Mouse (Mus musculus) cerebellum, adult 11 months (tissue): ENCODE measurements at regions not wholly inside any gene's neighbourhood (a gene's known extent, or its start where the extent isn't known, plus 50 kb on each side); places are given as distances from the start of the nearest gene placed in this dataset.

ENCODE experiments used
- DNase-seq: peaks from one replicate; pipeline ENCODE4 v3.0.0; 2022

DNA sequence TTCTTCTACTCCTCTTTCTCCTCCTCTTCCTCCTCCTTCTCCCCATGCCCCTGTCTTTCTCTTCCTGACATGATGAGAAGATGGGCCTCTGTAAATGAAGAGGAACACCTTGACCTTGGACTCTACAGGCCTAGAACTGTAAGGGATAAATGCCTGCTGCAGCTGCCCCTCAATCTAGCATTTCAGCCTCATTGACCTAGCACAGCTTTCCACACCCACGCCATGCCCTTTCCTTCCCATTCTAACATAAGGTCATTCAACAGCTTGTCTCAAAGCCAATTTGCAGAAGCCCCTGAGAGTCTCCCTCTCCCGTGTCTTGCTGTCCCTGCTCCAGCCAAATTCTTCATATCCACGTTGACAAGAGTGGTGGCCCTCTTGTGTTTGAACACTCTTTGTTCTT, 63.8 kb upstream of the Dscam start:
- no peak for DNase-seq

GRCm38 (mm10) chr16:97239626-97240025, 69.1 kb upstream of the Dscam start:
- no peak for DNase-seq

DNA sequence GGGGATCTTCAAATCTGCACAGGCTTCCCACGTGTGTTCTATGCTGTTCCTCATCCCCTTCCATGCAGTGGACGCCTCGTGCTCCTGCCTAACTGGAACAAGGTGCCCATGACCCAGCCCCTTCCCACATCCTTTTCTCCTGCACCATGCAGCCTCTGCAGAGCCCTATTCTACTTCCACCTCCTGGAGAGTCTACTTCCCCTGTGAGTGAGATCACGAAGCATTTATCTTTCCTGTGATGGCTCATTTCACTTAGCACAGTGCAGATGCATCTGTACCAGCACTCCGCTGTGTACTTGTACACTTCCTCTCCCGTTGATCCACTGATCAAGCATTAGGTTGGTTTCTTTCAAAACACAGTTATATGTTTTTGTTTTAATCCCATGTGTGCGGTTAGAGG, 69.5 kb upstream of the Dscam start:
- DNase-seq = no peak

DNA sequence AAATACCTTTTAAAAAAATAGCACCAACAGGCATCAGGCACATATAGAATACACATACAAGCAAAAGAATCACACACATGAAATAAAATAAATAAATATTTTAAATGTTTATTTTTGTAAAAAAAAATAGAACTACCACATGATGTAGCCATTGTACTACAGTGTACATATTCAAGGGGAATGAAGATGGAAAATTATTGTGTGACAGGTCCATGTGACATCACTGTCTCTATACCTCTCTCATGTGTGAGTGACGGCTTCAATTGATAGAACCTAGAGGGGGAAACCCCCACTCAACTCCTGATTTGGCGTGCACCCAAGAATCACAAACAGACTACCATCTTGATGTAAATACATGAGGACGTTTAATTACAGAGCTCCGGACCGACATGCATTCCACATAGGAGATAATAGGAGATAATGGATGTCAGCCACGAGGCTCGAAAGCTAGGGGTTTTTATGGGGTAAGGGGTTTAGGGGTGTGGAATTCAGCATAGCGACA, 70.4 kb upstream of the Dscam start:
- DNase-seq = no peak

GRCm38 (mm10) chr16:97241639-97242038, 71.1 kb upstream of the Dscam start:
- DNase-seq = no peak

DNA sequence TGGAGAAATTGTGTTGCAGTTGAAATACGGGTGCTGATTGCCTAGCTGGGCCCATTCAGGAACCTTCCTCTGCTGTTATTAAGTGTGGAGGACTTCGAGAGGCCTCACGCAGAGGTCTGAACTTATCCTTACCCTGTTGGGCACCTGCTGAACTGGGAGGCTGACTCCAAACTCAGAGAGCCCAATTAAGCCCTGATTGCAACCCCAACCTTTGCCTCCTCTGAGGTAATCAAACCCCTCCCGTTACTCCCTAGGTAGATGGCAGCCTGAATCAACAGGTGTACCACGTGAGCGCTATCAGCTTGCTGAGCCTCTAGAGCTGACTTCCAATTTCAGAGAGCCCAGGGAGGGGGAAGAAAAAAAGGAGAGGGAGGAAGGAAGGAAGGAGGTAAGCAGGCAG, 79.9 kb upstream of the Dscam start:
- DNase-seq = no peak

DNA sequence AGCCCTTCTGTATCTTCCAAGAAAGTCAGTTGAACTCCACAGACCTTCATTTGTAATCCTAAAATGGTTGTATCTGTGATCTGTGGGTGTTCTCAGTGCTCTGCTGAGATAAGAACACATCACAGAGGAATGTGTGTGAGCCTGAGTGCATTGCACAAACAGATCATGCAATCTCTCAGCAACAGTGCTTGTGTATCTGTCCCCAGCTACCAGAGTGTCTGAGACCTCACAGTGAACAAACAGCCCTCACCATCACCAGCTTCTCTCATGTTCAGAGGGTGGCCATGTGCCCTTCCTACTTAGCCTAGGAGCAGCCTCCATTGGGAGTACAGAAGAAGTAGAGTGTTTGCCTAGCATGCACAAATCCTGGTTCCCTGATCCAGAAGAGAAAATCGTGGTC, 82.0 kb upstream of the Dscam start:
- DNase-seq = no peak

DNA sequence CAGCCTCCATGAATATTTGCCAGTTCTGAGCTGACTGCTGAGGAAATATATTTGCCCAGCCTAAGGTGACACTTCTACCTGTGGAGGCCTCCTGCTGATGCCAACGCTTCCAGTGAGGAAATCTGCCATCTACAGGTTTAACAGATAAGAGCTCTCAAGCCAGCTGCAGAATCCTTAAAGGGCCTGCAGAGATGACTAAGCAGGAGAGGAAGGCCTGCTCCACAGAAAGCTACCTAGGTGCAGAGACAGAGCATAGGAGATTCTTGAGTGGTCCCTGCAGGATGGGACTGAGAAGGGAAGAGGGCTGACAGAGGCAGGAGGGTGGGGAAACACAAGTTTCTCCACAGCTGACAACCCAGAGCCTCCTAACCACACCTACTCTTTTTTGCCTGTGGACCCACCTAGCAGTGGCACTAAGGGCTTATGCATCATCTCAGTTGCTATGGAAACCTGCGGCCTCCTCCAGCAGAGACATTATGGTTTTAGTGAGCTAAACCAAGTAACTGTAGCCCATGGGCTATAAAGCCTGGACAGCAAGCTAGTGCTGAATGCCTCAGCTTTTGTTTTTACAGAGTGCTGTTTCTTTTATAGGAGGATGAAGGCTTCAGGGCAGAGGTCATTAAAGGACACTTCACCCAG, 82.6 kb upstream of the Dscam start:
- no peak for DNase-seq

GRCm38 (mm10) chr16:97258821-97259220, 88.3 kb upstream of the Dscam start:
- no peak for DNase-seq

DNA sequence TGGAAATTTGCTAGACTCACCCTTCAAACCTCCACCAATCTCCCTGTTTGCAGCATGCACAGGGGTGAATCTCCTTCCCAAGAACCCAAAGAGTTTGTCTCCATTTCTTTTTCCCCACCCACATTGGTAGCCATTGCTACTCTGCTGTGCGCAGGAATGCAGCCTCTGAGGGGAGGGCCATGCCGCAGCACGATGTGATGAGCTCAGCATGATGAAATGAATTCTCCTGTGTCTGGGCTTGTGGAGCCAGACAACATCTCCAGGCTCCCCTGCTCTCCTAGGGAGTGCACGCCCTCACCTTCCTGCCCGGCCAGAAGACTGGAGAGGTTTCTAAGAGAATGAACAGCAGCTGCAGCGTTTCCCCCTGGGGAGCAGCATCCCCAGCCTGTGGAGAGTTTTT, 92.9 kb upstream of the Dscam start:
- no peak for DNase-seq

DNA sequence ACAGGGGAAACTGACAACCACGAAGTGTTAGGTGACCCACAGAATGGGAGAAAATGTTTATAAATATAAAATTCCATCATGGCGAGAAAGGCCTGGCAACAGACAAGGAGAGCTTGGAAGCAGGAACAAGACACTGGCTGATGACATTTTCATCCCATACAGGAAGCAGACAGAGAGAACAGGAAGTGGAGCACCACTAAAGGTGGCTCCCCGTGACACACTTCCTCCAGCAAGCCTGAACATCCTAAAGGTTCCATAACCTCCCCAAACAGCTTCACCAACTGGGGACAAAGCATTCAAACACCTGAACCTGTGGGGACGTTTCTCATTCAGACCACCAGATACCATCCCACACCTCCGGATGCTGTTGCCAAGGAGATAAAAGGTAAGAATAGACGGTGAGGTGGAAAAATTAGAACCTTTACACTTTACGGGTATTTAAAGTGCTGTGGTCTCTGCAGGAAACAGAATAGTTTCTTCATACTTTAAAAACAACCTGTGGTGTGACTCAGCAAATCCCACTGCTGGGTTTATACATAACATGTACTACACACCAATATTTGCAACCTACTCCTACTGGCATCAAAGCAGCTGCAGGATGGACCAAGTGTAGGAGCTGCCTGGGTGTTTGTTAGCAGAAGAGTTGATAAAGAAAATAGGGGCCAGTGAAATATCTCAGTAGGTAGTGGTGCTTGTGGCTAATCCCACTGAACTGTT, 86.0 kb upstream of the Bace2 start:
- no peak for DNase-seq

GRCm38 (mm10) chr16:97271264-97271663, 85.3 kb upstream of the Bace2 start:
- DNase-seq = no peak

GRCm38 (mm10) chr16:97272035-97272631, 84.4 kb upstream of the Bace2 start:
- DNase-seq = peak; percentile 35

DNA sequence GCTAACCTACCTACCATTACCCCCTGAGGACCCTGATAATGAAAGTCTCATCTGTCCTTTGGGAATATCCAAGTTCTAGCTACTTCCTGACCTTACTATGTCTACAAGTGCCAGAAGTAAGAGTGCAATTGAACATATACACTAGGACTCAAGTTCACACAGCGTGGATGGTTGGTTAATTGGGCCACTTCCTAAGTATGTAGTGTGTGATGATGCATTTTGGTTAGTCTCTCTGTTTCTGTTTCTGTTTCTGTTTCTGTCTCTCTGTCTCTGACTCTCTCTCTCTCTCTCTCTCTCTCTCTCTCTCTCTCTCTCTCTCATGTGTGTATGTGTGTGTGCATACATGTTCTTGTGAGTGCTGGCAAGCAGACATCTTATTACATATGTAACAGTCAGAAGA, 77.6 kb upstream of the Bace2 start:
- DNase-seq = no peak

- no peak for DNase-seq
Measured at GRCm38 (mm10) chr16:97281615-97282110, 74.9 kb upstream of the Bace2 start.

GRCm38 (mm10) chr16:97282943-97283342, 73.6 kb upstream of the Bace2 start:
- DNase-seq = no peak

DNA sequence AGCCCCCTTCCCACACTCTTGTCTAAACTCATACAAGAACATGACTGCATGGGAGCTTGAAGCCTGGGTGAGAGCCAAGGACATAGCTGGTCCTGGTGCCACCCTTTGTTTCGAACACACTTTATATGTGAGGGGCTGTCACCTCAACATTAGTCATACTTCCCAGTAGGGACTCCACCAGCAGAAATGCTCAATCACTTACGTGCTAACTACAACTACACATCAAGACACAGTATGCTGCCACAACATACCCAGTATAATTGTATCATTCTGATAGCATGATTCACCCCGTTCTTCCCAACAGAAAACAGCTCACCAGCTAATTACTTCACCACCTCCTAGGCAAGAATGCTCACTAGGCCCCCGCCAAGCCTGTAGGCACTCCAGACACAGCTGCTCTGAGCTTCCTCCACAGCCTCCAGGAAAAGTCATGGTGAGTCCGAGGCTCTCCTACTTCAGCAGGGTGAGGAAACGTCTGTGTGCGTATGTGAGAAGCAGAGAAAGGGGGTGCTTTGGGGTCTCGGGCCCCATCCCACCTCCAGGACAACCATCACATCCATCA, 70.6 kb upstream of the Bace2 start:
- no peak for DNase-seq

DNA sequence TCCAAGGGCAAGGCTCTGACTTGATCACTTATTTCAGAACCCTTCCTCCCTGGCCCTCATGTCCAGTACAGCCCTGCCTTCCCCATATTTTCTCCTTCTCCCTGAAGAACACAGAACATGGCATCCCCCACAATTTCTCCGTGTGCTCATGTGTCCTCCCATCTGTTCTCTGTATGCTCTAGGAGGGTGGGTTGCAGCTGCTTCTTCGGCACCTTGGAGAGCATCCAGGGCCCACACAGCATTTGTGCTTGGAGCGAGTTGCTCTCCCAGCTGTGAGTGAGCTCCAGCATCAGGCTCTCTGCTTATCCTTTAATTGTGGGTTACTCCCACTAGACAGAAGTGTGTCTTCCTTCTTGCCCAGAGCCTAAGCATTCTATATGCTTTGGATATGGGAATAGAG, 69.8 kb upstream of the Bace2 start:
- DNase-seq = no peak

DNA sequence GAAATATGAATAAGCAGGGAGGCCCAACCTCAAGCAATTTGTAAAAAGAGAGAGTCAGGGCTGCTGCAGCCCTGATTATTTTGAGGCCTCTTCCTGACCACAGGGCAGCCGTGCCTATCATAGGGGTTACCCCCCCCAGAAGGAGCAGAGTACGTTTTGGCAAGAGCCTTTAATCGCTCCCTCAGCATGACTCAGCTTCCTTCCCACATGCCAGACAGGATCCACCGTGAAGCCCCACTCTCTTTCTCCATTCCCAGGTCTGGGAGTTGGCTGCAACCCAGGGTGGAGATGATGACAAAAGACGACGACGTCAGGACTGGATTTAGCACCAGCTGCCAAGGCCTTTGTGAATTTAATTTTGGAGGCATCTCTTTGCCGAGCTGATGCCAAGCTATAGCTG, 67.9 kb upstream of the Bace2 start:
- no peak for DNase-seq

DNA sequence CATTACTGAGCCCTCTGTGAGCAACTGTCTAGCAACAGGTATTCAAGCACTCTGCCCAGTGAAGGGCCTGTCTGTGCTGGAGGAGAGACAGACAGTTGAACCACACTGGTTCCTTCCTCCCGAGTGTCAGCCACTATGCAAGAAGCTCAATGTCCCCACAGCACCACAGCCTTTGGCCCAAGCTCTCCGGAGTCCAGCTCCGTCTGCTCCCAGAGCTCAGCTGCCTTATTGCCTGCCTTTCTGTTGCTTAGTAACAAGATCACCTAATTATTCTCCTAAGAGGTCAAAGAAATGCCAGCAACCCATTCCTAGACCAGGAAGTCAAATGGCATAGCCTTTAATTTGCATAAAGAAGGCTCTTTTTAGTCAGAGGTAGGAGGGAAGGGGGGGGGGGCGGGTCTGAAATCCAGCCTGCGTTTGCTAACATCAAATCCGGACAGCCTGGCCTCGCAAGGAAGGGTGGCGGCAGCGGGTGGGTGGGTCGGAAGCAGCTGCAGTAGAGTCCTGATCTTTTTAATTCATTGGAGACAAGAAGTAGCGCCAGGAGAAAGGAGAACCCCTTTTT, 64.0 kb upstream of the Bace2 start:
- no peak for DNase-seq

DNA sequence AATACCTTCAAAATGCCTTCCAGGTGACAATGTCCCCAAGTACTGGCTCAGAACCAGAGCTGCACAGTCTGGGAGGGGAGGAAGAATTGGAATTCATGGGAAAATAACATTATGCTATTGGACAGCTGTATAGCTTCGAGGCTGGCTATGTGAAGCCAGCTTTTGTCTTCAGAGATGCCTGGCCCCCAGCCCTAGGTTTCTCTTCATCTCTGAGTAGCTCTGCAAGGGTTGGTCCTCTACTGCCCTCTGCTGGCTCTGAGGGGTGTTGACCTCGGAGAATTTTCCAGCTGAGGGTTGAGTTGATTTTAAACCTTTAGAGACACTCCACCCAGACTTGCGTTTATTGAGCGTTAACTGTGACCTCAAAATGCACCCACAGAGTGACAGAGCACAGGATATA, 63.3 kb upstream of the Bace2 start:
- DNase-seq = peak; percentile 19

- no peak for DNase-seq
Measured at GRCm38 (mm10) chr16:97297140-97297539, 59.4 kb upstream of the Bace2 start.

GRCm38 (mm10) chr16:97304156-97304735, 52.3 kb upstream of the Bace2 start:
- no peak for DNase-seq
